Mouse (Mus musculus): Measurements from ENCODE around the gene Themis2.
A peak's percentile ranks its signal among the peaks of the same experiment; 100 is the strongest.
"Not testable (repeated sequence)": the region's sequence is repeated elsewhere in the genome, so short reads cannot be mapped to it uniquely, and the experiment has no call there.

Gene Themis2

DNA sequence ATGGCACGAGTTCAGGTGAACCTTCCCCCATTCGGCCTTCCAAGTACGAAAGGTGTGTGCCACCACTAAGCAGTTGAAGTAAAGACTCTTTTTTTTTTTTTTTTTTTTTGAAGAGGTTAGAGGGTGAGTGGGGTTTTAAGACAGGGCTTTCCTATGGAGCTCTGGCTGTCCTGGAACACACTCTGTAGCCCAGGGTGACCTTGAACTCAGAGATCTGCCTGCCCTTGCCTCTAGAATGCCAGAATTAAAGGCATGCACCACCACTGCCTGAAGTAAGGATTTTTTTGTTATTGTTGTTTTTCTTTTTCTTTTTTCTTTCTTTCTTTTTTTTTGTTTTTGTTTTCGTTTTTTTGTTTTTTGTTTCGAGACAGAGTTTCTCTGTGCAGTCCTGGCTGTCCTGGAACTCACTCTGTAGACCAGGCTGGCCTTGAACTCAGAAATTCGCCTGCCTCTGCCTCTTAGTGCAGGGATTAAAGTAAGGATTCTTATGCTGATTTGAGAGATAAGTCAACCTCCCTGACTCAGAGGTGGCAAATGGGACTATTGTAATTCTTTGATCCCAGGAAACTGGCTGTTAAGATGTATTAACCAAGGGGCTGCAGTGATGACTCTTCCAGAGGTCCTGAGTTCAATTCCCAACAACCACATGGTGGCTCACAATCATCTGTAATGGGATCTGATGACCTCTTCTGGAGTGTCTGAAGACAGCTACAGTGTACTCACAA, 46.8 kb downstream of the Themis2 start:
- DNase-seq, result no peak

- DNase-seq, result no peak
Observed at GRCm38 (mm10) chr4:132748778-132749177, 47.4 kb downstream of the Themis2 start.

DNA sequence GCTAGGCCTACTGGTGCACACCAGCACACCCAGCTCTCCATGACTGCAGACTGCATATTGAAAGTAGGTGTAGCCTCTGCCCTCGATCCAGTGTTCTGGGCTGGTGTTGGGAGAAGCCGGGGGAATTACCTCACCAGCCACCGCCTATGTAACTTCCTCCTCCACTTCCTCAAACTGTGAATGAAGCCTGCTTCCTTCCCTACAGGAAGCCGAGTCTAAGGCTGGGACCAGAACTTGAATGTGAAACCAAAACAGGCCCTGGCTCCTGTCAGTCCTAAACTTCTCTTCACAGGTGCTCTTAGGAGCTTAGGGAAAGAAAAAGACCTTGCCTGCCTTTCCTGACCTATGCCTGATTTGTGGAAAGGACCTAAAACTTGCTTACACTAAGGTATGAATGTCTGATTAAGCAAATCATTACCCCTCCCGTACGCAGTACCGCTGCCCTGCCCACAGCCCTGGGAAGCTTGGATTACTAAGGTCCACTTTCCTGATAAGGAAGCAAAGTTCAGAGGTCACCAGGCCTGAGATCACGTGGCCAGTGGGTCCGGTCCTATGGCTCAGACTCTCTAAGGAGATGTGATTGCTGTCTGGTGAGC, 48.4 kb downstream of the Themis2 start:
- DNase-seq, result peak in 1 of 2 experiments; percentile 30

DNA sequence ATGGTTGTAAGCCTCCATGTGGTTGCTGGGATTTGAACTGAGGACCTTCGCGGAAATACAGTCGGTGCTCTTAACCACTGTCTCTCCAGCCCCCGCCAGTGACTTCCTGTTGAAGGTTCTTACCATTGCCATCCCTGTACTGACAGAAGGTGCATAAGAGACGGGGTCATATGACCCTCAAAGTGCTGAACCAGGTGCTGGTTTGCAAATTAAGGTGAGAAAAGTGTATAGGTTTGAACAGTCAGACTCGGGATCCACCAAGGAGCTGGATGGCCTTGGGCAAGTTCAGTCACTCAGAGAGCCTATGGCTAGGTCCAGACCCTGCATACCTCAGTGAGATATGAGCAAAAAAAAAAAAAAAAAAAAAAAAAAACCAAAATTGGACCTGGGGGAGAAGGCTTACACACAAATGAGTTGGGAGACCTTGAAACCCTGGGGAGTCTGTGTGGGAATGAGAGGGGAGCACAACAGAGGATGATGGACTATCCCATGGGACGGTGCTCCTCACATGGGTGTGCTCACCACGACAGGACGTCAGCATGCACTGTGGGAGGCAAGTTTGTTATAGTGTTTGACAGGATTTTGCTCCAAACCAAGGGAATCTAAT, 49.2 kb downstream of the Themis2 start:
- DNase-seq, result no peak

GRCm38 (mm10) chr4:132743992-132744911, 51.9 kb downstream of the Themis2 start:
- no peak for DNase-seq

DNA sequence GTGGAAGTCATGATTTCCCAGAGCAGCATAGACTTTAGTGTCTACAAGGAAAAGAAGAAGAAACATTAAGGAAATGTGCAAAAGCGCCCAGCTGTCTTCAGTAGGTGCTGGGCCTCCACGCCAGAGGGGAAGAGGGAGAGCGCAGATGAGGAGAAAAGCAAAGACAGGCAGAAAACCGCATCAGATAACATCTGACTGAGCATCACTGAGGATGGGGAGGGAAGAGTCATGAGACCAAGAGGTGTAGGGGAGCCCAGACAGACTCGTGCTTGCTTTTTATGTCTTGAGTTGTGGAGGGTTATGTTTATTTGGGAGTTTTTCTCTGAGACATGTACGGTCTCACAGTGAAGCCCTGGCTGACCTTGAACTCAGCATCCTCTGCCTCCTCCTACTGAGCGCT, 54.7 kb downstream of the Themis2 start:
- DNase-seq, result no peak

- DNase-seq, result not testable (repeated sequence)
Observed at GRCm38 (mm10) chr4:132737154-132737553, 59.0 kb downstream of the Themis2 start.

DNA sequence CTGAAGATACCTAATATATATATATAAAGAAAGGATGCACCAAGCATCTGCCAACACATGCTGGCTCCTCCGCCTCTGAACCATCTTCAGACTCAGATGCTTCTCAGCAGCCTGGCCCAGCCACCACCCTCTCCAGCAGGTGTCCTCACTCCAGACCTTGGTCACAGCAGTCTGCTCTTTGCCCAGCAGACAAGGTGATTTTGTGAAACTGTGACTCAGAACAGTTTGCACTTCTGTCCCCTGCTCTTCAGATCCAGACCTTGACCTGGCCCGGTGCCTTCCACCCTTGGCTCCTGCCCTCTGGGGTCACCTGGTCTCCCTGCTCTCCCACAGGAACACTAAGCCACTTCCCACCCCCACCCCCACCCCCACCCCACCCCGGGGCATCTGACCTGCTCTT, 60.3 kb downstream of the Themis2 start:
- DNase-seq, result no peak

DNA sequence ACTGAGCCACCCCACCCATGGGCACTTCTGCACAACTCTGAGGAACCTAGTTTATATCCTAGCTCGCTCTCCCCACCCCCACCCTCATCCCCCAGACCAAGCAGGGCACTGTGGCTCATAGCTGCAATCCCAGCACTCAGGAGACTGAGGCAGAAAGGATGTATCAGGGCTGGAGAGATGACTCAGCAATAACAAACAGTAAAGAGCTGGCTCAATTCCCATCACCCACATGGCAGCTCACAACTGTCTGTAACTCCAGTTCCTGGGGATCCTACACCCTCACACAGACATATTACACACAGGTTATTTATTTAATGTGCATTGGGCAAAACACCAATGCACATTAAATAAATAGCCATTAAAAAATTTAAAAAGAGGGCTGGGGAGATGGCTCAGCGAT, 60.8 kb downstream of the Themis2 start:
- DNase-seq, result no peak

GRCm38 (mm10) chr4:132734766-132735165, 61.4 kb downstream of the Themis2 start:
- DNase-seq, result no peak

DNA sequence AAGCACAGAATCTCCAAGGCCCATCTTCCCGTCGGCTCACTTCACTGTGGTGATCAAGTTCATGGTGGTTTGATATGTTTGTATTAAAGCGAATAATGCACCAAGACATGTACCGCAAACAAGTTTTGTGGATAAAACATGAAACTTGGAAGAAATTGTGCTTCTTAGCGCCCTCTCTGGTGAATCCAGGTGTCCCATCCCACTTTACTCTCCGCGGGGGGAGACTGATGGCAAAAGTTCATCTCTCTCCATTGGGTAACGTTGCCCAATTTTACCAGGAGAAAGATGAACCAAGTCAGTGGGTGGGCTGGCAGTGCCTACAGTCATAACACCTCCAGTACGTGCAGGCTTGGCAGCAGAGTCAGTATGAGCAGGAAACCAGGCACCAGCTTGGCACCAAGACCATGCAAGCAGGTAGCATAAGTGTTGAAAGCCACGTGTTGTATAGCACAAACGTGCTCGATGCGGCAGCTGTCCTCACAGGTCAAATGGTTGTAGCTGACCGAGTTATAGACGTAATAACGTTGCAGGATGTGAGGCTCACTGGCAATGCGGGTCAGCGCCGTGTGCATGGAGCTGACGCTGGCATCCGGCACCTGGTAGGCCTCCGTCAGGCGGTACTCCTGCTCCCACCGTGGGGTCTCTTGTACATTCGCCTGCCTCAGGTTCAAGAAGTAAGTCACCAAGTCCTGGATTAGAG, 63.0 kb downstream of the Themis2 start:
- DNase-seq, result no peak

- DNase-seq, result peak; percentile 72
Observed at GRCm38 (mm10) chr4:132732148-132732684, 64.0 kb downstream of the Themis2 start, which contains the start of gene Xkr8. Gene Xkr8 (minus strand): TSS chr4:132732546.

All from thymus, adult 18-20 months (tissue).